Mouse (Mus musculus) E14TG2a.4 (cell line): ENCODE measurements at regions not wholly inside any gene's neighbourhood (a gene's known extent, or its start where the extent isn't known, plus 50 kb on each side); places are given as distances from the start of the nearest gene placed in this dataset.

Source experiments
- CTCF ChIP-seq: conservative IDR thresholded peaks from 2 replicates; pipeline ENCODE4 v1.5.1; 2014; ENCODE audit warnings: low read length
- NANOG ChIP-seq: IDR thresholded peaks from 2 replicates; pipeline ENCODE4 v1.6.1; 2014; ENCODE audit warnings: borderline replicate concordance, low read length, mixed read lengths
- POU5F1 ChIP-seq: IDR thresholded peaks from 2 replicates; pipeline ENCODE4 v1.6.1; 2014; ENCODE audit warnings: low read length, borderline replicate concordance

- no peak for TF ChIP-seq CTCF
- TF ChIP-seq NANOG, result no peak
- no peak for TF ChIP-seq POU5F1
These were observed 206.5 kb downstream of the Csl start for GRCm38 (mm10) chr10:99552836-99553540.
